In the genomic region with DNA sequence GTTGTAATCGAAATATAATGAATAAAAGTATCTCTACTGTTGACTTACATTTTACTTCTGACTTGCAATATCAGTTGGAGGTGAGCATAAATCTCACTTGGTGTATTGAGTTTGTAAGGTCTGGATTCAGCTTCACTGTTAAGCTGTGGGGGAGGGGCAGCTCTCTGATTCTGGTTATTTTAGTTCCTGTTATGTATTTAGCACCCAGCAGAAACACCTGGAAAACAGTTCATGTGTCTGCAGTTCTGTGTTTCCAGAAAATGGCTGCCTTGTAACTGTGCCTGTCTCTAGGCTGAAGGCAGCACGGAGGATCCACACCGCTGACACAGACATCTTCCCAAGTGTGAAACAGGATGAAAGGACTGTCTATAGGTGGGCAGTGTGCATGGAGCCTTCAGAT, we compare ENCODE assay signal across 20 mouse cellular contexts.
A peak's percentile ranks its signal among the peaks of the same experiment; 100 is the strongest.
DNase-seq lines count a peak whose midpoint lies in the region; ATAC-seq lines count a peak whose summit lies in the region.
"Had no signal": no experiment of that assay in that cellular context is flagged by ENCODE, and none has a peak within 500 bp of the region (broad histone marks: within the 10 kb centered on the region; RNA-seq: fewer than 3 reads in every experiment).

No protein-coding gene starts in this region.

- no peak overlapping the region for H3K4me3 ChIP-seq in limb, embryonic 11.5 days (ENCODE audit: low read depth, low read length)
- H3K4me3 ChIP-seq in limb, embryonic 10.5 days: no peak overlapping the region
- H3K4me3 ChIP-seq in neural tube, embryonic 14.5 days (ENCODE audit: low read depth, low read length): no peak overlapping the region
- H3K4me3 ChIP-seq in neural tube, embryonic 15.5 days (replicated peaks): no peak overlapping the region
- no peak overlapping the region for H3K4me3 ChIP-seq in hindbrain, embryonic 13.5 days
- no peak overlapping the region for H3K4me3 ChIP-seq in midbrain, embryonic 16.5 days (ENCODE audit: low read depth, low read length)
- H3K4me3 ChIP-seq in forebrain, embryonic 12.5 days (replicated peaks): no peak overlapping the region
- H3K4me3 ChIP-seq: embryonic facial prominence, embryonic 12.5 days; left cerebral cortex, adult 2 months had no signal

- H3K9me3 ChIP-seq in limb, embryonic 11.5 days (ENCODE audit: control insufficient read depth, low read length): no peaks in the 10 kb centered on the region
- H3K9me3 ChIP-seq in limb, embryonic 10.5 days (replicated peaks): no peaks in the 10 kb centered on the region
- H3K9me3 ChIP-seq in neural tube, embryonic 14.5 days (ENCODE audit: control insufficient read depth, low read length): no peaks in the 10 kb centered on the region
- no peaks in the 10 kb centered on the region for H3K9me3 ChIP-seq in neural tube, embryonic 15.5 days (replicated peaks)
- no peaks in the 10 kb centered on the region for H3K9me3 ChIP-seq in hindbrain, embryonic 13.5 days
- no peaks in the 10 kb centered on the region for H3K9me3 ChIP-seq in midbrain, embryonic 16.5 days (replicated peaks; ENCODE audit: control insufficient read depth, low read length, poor library complexity, severe bottlenecking)
- no peaks in the 10 kb centered on the region for H3K9me3 ChIP-seq in forebrain, embryonic 12.5 days
- H3K9me3 ChIP-seq: embryonic facial prominence, embryonic 12.5 days had no signal

- ATAC-seq in limb, embryonic 11.5 days (ENCODE audit: insufficient number of reproducible peaks, low FRiP score, low TSS enrichment, low read depth): no peak
- peak; percentile 19; the same call in 1 of the 2 replicates for ATAC-seq in neural tube, embryonic 14.5 days (ENCODE audit: low read depth)
- ATAC-seq in neural tube, embryonic 15.5 days (ENCODE audit: low FRiP score): no peak
- ATAC-seq in hindbrain, embryonic 13.5 days (ENCODE audit: low FRiP score): 0 out of 2 replicates have a peak, but pooled peaks have one; percentile 34
- ATAC-seq in midbrain, embryonic 16.5 days: peak; percentile 27; the same call in 1 of the 2 replicates
- no peak for ATAC-seq in forebrain, embryonic 12.5 days (ENCODE audit: low FRiP score)
- ATAC-seq: activated CD4-positive, CD25-positive, alpha-beta regulatory T cell, adult 4 months had no signal

- DNase-seq in limb, embryonic 11.5 days (ENCODE audit: low spot score): peak; percentile 29
- DNase-seq in limb, embryonic 10.5 days (ENCODE audit: low spot score): no peak
- DNase-seq: adrenal gland, adult 8-10 months; cerebellum, adult 11-12 months; cerebellum, postnatal 10 days; gastrocnemius, postnatal 36 days; heart, postnatal 36 days; kidney, adult 8-10 months; kidney, postnatal 10 days; lung, adult 18-20 months; lung, postnatal 10 days had no signal

- WGBS in limb, embryonic 11.5 days: 85% methylated on average over 3 of the region's 3 CpGs
- 83% methylated on average over 3 of the region's 3 CpGs for WGBS in limb, embryonic 10.5 days
- WGBS in neural tube, embryonic 14.5 days: 90% methylated on average over 3 of the region's 3 CpGs
- 79% methylated on average over 3 of the region's 3 CpGs for WGBS in neural tube, embryonic 15.5 days
- WGBS in hindbrain, embryonic 13.5 days: 70% methylated on average over 3 of the region's 3 CpGs
- WGBS in midbrain, embryonic 16.5 days: 72% methylated on average over 3 of the region's 3 CpGs
- WGBS in forebrain, embryonic 12.5 days: 87% methylated on average over 3 of the region's 3 CpGs

- no peaks in the 10 kb centered on the region for H3K27me3 ChIP-seq in limb, embryonic 11.5 days (ENCODE audit: control insufficient read depth, insufficient read depth, low read length)
- H3K27me3 ChIP-seq in limb, embryonic 10.5 days (ENCODE audit: low read depth, poor library complexity, severe bottlenecking): no peaks in the 10 kb centered on the region
- H3K27me3 ChIP-seq in neural tube, embryonic 14.5 days (ENCODE audit: control insufficient read depth, insufficient read depth, low read length): no peaks in the 10 kb centered on the region
- H3K27me3 ChIP-seq in neural tube, embryonic 15.5 days (replicated peaks): no peaks in the 10 kb centered on the region
- no peaks in the 10 kb centered on the region for H3K27me3 ChIP-seq in hindbrain, embryonic 13.5 days
- H3K27me3 ChIP-seq in midbrain, embryonic 16.5 days (ENCODE audit: control insufficient read depth, insufficient read depth, low read depth, low read length): no peaks in the 10 kb centered on the region
- H3K27me3 ChIP-seq in forebrain, embryonic 12.5 days: no peaks in the 10 kb centered on the region
- H3K27me3 ChIP-seq: embryonic facial prominence, embryonic 12.5 days had no signal

- H3K36me3 ChIP-seq in limb, embryonic 11.5 days (ENCODE audit: control insufficient read depth, insufficient read depth, low read length): no peaks in the 10 kb centered on the region
- H3K36me3 ChIP-seq in limb, embryonic 10.5 days: no peaks in the 10 kb centered on the region
- no peaks in the 10 kb centered on the region for H3K36me3 ChIP-seq in neural tube, embryonic 14.5 days (ENCODE audit: control insufficient read depth, insufficient read depth, low read length)
- no peaks in the 10 kb centered on the region for H3K36me3 ChIP-seq in neural tube, embryonic 15.5 days
- no peaks in the 10 kb centered on the region for H3K36me3 ChIP-seq in hindbrain, embryonic 13.5 days
- no peaks in the 10 kb centered on the region for H3K36me3 ChIP-seq in midbrain, embryonic 16.5 days (ENCODE audit: control insufficient read depth, insufficient read depth, low read length)
- H3K36me3 ChIP-seq in forebrain, embryonic 12.5 days (replicated peaks): no peaks in the 10 kb centered on the region
- H3K36me3 ChIP-seq: embryonic facial prominence, embryonic 12.5 days had no signal

- peaks cover 2% of the 10 kb centered on the region for H3K4me1 ChIP-seq in limb, embryonic 11.5 days (ENCODE audit: control insufficient read depth, insufficient read depth, low read length)
- peaks cover 32% of the 10 kb centered on the region for H3K4me1 ChIP-seq in limb, embryonic 10.5 days
- no peaks in the 10 kb centered on the region for H3K4me1 ChIP-seq in neural tube, embryonic 14.5 days (ENCODE audit: control insufficient read depth, insufficient read depth, low read length)
- peaks cover 6% of the 10 kb centered on the region for H3K4me1 ChIP-seq in neural tube, embryonic 15.5 days
- peaks cover 10% of the 10 kb centered on the region for H3K4me1 ChIP-seq in hindbrain, embryonic 13.5 days (replicated peaks)
- 0 out of 2 replicates have a peak, but pooled peaks cover 5% of the 10 kb centered on the region for H3K4me1 ChIP-seq in midbrain, embryonic 16.5 days (ENCODE audit: control insufficient read depth, insufficient read depth, low read length)
- peaks cover 7% of the 10 kb centered on the region; the same call in 1 of the 2 replicates for H3K4me1 ChIP-seq in forebrain, embryonic 12.5 days

- H3K9ac ChIP-seq in limb, embryonic 11.5 days (ENCODE audit: low read length): no peak overlapping the region
- no peak overlapping the region for H3K9ac ChIP-seq in neural tube, embryonic 14.5 days (replicated peaks; ENCODE audit: low read depth, low read length)
- H3K9ac ChIP-seq in neural tube, embryonic 15.5 days (replicated peaks): no peak overlapping the region
- no peak overlapping the region for H3K9ac ChIP-seq in hindbrain, embryonic 13.5 days
- H3K9ac ChIP-seq in midbrain, embryonic 16.5 days (ENCODE audit: low read depth, low read length): no peak overlapping the region
- no peak overlapping the region for H3K9ac ChIP-seq in forebrain, embryonic 12.5 days
- H3K9ac ChIP-seq: embryonic facial prominence, embryonic 12.5 days had no signal

- no peak overlapping the region for H3K4me2 ChIP-seq in limb, embryonic 11.5 days (ENCODE audit: low read depth, severe bottlenecking)
- H3K4me2 ChIP-seq in neural tube, embryonic 14.5 days (ENCODE audit: low read depth, low read length): no peak overlapping the region
- H3K4me2 ChIP-seq in neural tube, embryonic 15.5 days: no peak overlapping the region
- no peak overlapping the region for H3K4me2 ChIP-seq in hindbrain, embryonic 13.5 days
- H3K4me2 ChIP-seq in midbrain, embryonic 16.5 days (ENCODE audit: low read length): no peak overlapping the region
- H3K4me2 ChIP-seq in forebrain, embryonic 12.5 days: no peak overlapping the region
- H3K4me2 ChIP-seq: embryonic facial prominence, embryonic 12.5 days; liver, embryonic 11.5 days had no signal

- no peak overlapping the region; the same call in 1 of the 2 replicates for H3K27ac ChIP-seq in limb, embryonic 11.5 days (replicated peaks; ENCODE audit: low read depth, low read length)
- no peak overlapping the region for H3K27ac ChIP-seq in limb, embryonic 10.5 days
- H3K27ac ChIP-seq in neural tube, embryonic 14.5 days (ENCODE audit: low read depth, low read length): no peak overlapping the region
- no peak overlapping the region for H3K27ac ChIP-seq in neural tube, embryonic 15.5 days (replicated peaks)
- H3K27ac ChIP-seq in hindbrain, embryonic 13.5 days: peak overlapping the region; percentile 60
- H3K27ac ChIP-seq in midbrain, embryonic 16.5 days (ENCODE audit: low read length): no peak overlapping the region
- H3K27ac ChIP-seq in forebrain, embryonic 12.5 days: no peak overlapping the region
- H3K27ac ChIP-seq: embryonic facial prominence, embryonic 12.5 days; left cerebral cortex, adult 2 months had no signal

Comparison
In these comparisons a context has a peak if more than half of its experiments do, and no peak if none do; other contexts are left out.
1. ATAC-seq: peak in neural tube, embryonic 14.5 days (single experiment), hindbrain, embryonic 13.5 days (single experiment) and midbrain, embryonic 16.5 days (single experiment); none in limb, embryonic 11.5 days (single experiment), neural tube, embryonic 15.5 days (single experiment) and forebrain, embryonic 12.5 days (single experiment).